Mouse (Mus musculus): ENCODE results near the gene Arid3a.

GRCm38 (mm10) chr10:79907415-79907814 lies 19.4 kb upstream of the Arid3a start:
- TF ChIP-seq CTCF (IDR thresholded peaks at IDR 0.05; ENCODE audit: extremely low read depth, insufficient read depth, insufficient read length, insufficient replicate concordance) (no peak), POLR2A (IDR thresholded peaks at IDR 0.05; ENCODE audit: low read depth, low read length) (no peak)
